Mouse (Mus musculus) E14TG2a.4 (cell line): ENCODE data around the gene Gper1.

Experiments used
- CTCF ChIP-seq: conservative IDR thresholded peaks from 2 replicates; pipeline ENCODE4 v1.5.1; 2014; ENCODE audit warnings: low read length
- POU5F1 ChIP-seq: IDR thresholded peaks from 2 replicates; pipeline ENCODE4 v1.6.1; 2014; ENCODE audit warnings: low read length, borderline replicate concordance

DNA sequence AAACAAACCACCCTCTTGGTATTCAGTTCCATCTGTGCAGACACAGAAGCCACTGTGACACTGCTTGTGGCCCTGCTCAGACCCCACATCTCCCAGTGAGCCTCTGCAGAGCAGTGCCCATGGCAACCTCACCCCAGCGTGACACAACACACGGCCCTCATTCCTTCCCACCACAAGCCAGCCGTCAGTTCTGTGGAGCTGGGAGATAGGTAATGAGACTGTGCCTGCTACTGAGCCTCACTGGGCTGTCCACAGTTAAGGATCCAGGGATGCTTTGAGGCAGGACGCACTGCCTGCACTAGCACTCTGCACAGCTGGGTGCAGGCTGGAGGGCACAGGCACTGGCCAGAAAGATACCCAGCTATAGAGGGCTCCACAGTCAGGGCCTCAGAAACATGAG, 27.0 kb downstream of the Gper1 start:
- no peak for TF ChIP-seq CTCF
- no peak for TF ChIP-seq POU5F1
